Mouse (Mus musculus) urinary bladder, postnatal 14 days (tissue): ENCODE measurements around the gene Gm813.
"Not testable (repeated sequence)": the region's sequence is repeated elsewhere in the genome, so short reads cannot be mapped to it uniquely, and the experiment has no call there.

Experiments
- DNase-seq: peaks from one replicate; pipeline ENCODE4 v3.0.0; 2021; ENCODE audit warnings: low spot score

Gm813 gene

GRCm38 (mm10) chr16:58616878-58617277 lies at the start of gene Gm813:
Gene Gm813, minus strand, starts transcription at chr16:58616978.
- no peak for DNase-seq

- not testable (repeated sequence) for DNase-seq
Observed at GRCm38 (mm10) chr16:58665137-58665536, 48.4 kb upstream of the Gm813 start.

GRCm38 (mm10) chr16:58663816-58664215 lies 47.0 kb upstream of the Gm813 start:
- DNase-seq, result no peak

- DNase-seq, result no peak
Observed at GRCm38 (mm10) chr16:58663021-58663420, 46.2 kb upstream of the Gm813 start.

GRCm38 (mm10) chr16:58662287-58662791 lies 45.6 kb upstream of the Gm813 start:
- DNase-seq, result no peak

GRCm38 (mm10) chr16:58661826-58662225 lies 45.0 kb upstream of the Gm813 start:
- DNase-seq, result no peak

- no peak for DNase-seq
Observed at GRCm38 (mm10) chr16:58658668-58659067, 41.9 kb upstream of the Gm813 start.

- DNase-seq, result no peak
Observed at GRCm38 (mm10) chr16:58656526-58656925, 39.7 kb upstream of the Gm813 start.

GRCm38 (mm10) chr16:58655751-58656150 lies 39.0 kb upstream of the Gm813 start:
- DNase-seq, result no peak

GRCm38 (mm10) chr16:58649979-58650378 lies 33.2 kb upstream of the Gm813 start:
- DNase-seq, result no peak

GRCm38 (mm10) chr16:58638689-58639175 lies 22.0 kb upstream of the Gm813 start, which contains the start of gene E330017A01Rik:
Gene E330017A01Rik, minus strand, starts transcription at chr16:58638739.
- no peak for DNase-seq

GRCm38 (mm10) chr16:58638016-58638415 lies 21.2 kb upstream of the Gm813 start:
- DNase-seq, result no peak

- DNase-seq, result no peak
Observed at GRCm38 (mm10) chr16:58637448-58637847, 20.7 kb upstream of the Gm813 start.

- no peak for DNase-seq
Observed at GRCm38 (mm10) chr16:58635866-58636265, 19.1 kb upstream of the Gm813 start.

GRCm38 (mm10) chr16:58629736-58630135 lies 13.0 kb upstream of the Gm813 start:
- DNase-seq, result no peak

GRCm38 (mm10) chr16:58628968-58629367 lies 12.2 kb upstream of the Gm813 start:
- no peak for DNase-seq

GRCm38 (mm10) chr16:58628336-58628680 lies 11.5 kb upstream of the Gm813 start:
- no peak for DNase-seq

- DNase-seq, result no peak
Observed at GRCm38 (mm10) chr16:58627597-58628335, 11.0 kb upstream of the Gm813 start.

- DNase-seq, result peak; percentile 19
Observed at GRCm38 (mm10) chr16:58623944-58624343, 7.2 kb upstream of the Gm813 start.

GRCm38 (mm10) chr16:58623114-58623513 lies 6.3 kb upstream of the Gm813 start:
- DNase-seq, result no peak

- no peak for DNase-seq
Observed at GRCm38 (mm10) chr16:58622377-58622776, 5.6 kb upstream of the Gm813 start.

- no peak for DNase-seq
Observed at GRCm38 (mm10) chr16:58617346-58617745, 568 bp upstream of the Gm813 start.

GRCm38 (mm10) chr16:58612969-58613368 lies 3.8 kb downstream of the Gm813 start:
- no peak for DNase-seq

- DNase-seq, result no peak
Observed at GRCm38 (mm10) chr16:58607101-58607500, 9.7 kb downstream of the Gm813 start.
